Mouse (Mus musculus): ENCODE results near the gene Dgkd. TPM values are rescaled to one million over a fixed set of nuclear protein-coding genes. Genes with fewer than 3 reads are reported as not detected.

Dgkd gene
- polyA plus RNA-seq, 1 experiment = 34.0 TPM

DNA sequence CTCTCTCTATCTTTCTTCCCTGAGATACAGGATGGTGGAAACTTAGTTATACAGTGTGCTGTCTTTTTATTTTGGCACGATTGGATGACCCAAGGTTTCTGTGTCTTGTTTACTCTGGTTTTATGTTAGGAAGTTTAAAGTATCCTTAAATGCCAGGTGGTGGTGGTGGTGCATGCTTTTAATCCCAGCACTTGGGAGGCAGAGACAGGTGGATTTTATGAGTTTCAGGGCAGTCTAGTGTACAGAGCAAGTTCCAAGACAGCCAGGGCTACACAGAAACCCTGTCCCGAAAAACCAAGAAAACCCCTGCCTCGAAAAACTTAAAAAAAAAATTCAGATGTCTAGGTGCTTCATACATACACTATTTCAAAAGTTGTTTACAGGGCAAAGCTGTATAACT is 25.9 kb downstream of the Dgkd start:
- Histone ChIP-seq H3K4me1 (ENCODE audit: control insufficient read depth, insufficient read depth, low read length) (peaks cover 21% of the 10 kb centered on the region), H3K4me3 (ENCODE audit: insufficient read depth, low read length) (no peak overlapping the region), H3K27ac (ENCODE audit: insufficient read depth, low read length) (peak overlapping the region; percentile 54)
- TF ChIP-seq CTCF (IDR thresholded peaks at IDR 0.05; ENCODE audit: borderline replicate concordance, insufficient read depth, low read length) = no peak
- no peak for TF ChIP-seq POLR2A (IDR thresholded peaks at IDR 0.05; ENCODE audit: low read depth, low read length)

DNA sequence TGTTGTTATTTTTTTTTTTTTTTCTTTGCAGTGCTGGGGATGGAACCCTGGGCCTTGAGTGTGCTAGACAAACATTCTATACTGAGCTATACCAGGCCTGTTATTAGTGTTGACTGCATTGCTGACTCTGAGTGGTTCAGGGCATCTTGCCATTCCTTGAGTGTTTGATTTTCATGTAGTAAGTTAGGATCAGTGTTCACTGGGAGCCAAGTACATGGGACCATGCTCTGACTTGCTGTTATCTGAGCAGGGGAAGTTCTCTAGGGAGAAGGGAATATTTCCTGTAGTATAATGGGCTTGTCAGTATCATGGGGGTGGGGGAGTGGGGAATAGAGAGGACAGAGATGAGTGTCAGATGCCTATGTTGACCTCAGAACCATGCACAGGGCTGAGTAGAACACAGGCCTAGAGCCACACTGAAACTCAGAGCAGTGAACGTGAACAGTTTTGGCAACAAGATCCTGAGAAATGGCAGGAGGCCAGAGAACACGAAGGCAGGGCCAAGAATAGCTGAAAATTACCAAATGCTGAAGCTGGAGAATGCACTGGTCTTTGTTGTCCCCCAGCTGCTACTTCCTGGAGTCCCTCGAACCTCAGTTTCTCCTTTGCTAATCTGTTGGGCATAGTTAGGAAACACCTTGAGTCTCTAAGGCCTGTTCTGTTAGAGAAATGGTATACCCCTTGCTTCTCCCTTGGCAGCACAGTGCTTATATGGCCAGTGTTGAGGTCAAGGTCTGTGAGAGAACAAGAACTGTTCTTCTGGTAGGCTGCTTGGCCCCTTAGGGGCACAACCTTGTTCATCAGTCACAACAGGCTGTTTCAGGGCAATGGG is 26.6 kb downstream of the Dgkd start:
- Histone ChIP-seq H3K4me3 (ENCODE audit: insufficient read depth, low read length) (no peak overlapping the region), H3K4me1 (ENCODE audit: control insufficient read depth, insufficient read depth, low read length) (peaks cover 21% of the 10 kb centered on the region), H3K27ac (ENCODE audit: insufficient read depth, low read length) (peak overlapping the region; percentile 88)
- TF ChIP-seq POLR2A (IDR thresholded peaks at IDR 0.05; ENCODE audit: low read depth, low read length) (no peak), CTCF (IDR thresholded peaks at IDR 0.05; ENCODE audit: borderline replicate concordance, insufficient read depth, low read length) (no peak)

DNA sequence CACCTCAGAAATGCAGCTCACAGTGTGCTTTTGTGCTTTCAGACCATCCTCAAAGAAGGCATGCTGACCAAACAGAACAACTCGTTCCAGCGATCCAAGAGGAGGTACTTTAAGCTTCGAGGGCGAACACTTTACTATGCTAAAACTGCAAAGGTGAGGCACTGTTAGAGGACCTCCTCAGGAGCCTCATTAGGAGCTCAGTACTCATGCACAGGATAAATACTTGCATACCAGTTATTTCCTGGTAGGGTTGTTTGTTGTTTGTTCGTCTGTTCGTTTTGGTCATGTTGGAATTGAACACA is 27.2 kb downstream of the Dgkd start:
- Histone ChIP-seq H3K27ac (ENCODE audit: insufficient read depth, low read length) (peak overlapping the region; percentile 88), H3K4me3 (ENCODE audit: insufficient read depth, low read length) (no peak overlapping the region), H3K4me1 (ENCODE audit: control insufficient read depth, insufficient read depth, low read length) (peaks cover 21% of the 10 kb centered on the region)
- TF ChIP-seq CTCF (IDR thresholded peaks at IDR 0.05; ENCODE audit: borderline replicate concordance, insufficient read depth, low read length) = no peak
- TF ChIP-seq POLR2A (IDR thresholded peaks at IDR 0.05; ENCODE audit: low read depth, low read length) = no peak

DNA sequence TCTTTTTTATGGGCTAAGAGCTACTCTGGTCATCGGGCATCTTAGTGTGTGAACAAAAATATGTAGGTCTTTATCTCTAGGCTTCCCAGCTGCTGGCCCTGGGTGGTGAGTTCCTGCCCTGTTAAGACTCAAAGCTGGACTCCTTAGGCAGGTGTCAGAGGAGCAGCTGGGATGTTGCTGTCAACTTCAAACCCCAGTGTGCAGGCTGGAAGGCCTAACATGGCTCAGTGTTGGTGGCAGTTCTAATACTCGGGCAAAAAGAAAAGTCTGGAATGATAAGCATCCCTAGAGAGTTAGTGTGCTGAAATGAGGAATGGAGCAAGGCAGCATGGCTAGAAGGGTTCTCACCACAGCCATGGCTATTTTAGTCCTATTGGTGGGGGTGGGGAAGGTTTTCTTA is 27.8 kb downstream of the Dgkd start:
- Histone ChIP-seq H3K4me1 (ENCODE audit: control insufficient read depth, insufficient read depth, low read length) (peaks cover 21% of the 10 kb centered on the region), H3K27ac (ENCODE audit: insufficient read depth, low read length) (peak overlapping the region; percentile 84), H3K4me3 (ENCODE audit: insufficient read depth, low read length) (no peak overlapping the region)
- TF ChIP-seq CTCF (IDR thresholded peaks at IDR 0.05; ENCODE audit: borderline replicate concordance, insufficient read depth, low read length) (no peak), POLR2A (IDR thresholded peaks at IDR 0.05; ENCODE audit: low read depth, low read length) (no peak)

DNA sequence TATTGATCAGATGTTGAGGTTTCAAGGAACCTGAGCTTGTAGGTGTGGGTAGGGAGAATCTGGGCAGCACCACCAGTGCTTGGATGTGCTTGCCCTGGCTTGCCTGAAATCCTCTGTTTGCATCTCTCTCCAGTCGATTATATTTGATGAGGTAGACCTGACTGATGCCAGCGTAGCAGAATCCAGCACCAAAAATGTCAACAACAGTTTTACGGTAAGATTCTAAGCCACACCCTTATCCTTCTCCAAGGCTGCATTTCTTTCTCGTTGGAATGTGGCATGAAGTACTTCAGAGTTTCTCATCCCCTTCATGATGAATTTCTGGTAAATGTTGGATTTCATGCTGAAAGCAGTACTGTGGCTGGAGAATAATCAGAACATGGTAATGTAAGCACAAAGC is 28.6 kb downstream of the Dgkd start:
- no peak overlapping the region for H3K4me3 ChIP-seq (ENCODE audit: insufficient read depth, low read length)
- H3K4me1 ChIP-seq (ENCODE audit: control insufficient read depth, insufficient read depth, low read length) = peaks cover 21% of the 10 kb centered on the region
- peak overlapping the region; percentile 84 for H3K27ac ChIP-seq (ENCODE audit: insufficient read depth, low read length)
- TF ChIP-seq CTCF (IDR thresholded peaks at IDR 0.05; ENCODE audit: borderline replicate concordance, insufficient read depth, low read length) = no peak
- no peak for TF ChIP-seq POLR2A (IDR thresholded peaks at IDR 0.05; ENCODE audit: low read depth, low read length)

DNA sequence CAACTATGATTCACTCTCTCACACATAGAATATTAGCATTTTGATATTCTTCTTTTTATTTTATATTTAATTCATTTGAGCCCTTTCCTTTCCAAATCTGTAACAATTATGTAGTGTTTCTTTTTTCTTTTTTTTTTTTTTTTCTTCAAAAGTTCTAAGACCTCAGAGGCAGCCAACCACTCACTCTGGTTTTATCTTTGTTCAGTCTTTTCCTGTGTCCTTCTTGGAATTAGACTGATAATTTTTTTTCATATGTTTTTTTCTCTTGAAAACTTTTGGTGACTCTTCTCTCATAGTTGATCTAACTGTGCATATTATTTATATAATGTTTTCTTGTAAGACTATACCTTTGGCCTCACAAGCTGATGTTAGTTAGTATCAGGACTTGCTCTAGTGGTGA is 29.5 kb downstream of the Dgkd start:
- Histone ChIP-seq H3K4me1 (ENCODE audit: control insufficient read depth, insufficient read depth, low read length) (peaks cover 21% of the 10 kb centered on the region), H3K4me3 (ENCODE audit: insufficient read depth, low read length) (no peak overlapping the region), H3K27ac (ENCODE audit: insufficient read depth, low read length) (no peak overlapping the region)
- TF ChIP-seq CTCF (IDR thresholded peaks at IDR 0.05; ENCODE audit: borderline replicate concordance, insufficient read depth, low read length) (no peak), POLR2A (IDR thresholded peaks at IDR 0.05; ENCODE audit: low read depth, low read length) (no peak)

DNA sequence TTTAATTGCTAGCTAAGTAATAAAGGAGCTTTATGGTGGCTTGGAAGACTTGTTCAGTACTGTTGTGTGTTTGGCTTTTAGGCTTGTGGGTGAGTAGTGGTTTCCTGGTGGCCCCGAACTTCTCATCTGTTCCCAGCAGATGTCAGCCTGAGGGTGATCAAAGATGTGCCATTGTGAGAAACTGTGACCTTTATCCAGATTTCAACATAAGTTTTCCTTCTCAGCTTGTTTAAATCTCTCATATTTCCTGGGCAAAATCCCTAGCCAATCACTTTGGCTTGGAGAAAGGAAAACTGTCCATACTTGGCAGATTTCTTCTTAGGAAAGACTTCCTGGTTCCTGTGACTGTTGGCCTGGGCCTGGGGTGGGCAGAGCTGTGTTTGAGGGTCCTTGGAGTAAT is 37.9 kb downstream of the Dgkd start:
- Histone ChIP-seq H3K27ac (ENCODE audit: insufficient read depth, low read length) (no peak overlapping the region), H3K4me3 (ENCODE audit: insufficient read depth, low read length) (no peak overlapping the region), H3K4me1 (ENCODE audit: control insufficient read depth, insufficient read depth, low read length) (no peaks in the 10 kb centered on the region)
- TF ChIP-seq POLR2A (IDR thresholded peaks at IDR 0.05; ENCODE audit: low read depth, low read length) (no peak), CTCF (IDR thresholded peaks at IDR 0.05; ENCODE audit: borderline replicate concordance, insufficient read depth, low read length) (no peak)

DNA sequence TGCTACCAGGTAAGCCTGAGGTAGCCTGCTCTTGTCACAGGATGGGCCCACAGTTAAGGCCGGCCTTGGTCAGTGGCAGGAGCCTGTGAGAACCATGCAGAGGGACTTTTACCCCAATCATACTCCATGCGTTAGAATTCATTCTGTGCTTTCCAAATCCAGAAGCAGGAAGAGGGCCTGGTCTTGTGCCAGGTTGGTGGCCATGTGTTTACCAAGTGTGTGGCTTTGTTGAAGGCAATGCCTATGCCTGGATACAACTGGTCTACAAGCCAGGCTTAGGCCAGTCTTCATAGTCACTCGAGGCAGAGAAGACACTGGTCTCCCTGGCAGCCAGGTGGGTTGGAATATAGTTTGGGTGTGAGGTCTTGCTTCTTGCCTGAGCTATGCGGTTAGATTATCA is 38.5 kb downstream of the Dgkd start:
- TF ChIP-seq CTCF (IDR thresholded peaks at IDR 0.05; ENCODE audit: borderline replicate concordance, insufficient read depth, low read length) = no peak
- TF ChIP-seq POLR2A (IDR thresholded peaks at IDR 0.05; ENCODE audit: low read depth, low read length) = no peak
- H3K4me1 ChIP-seq (ENCODE audit: control insufficient read depth, insufficient read depth, low read length) = no peaks in the 10 kb centered on the region
- no peak overlapping the region for H3K27ac ChIP-seq (ENCODE audit: insufficient read depth, low read length)
- H3K4me3 ChIP-seq (ENCODE audit: insufficient read depth, low read length) = no peak overlapping the region

DNA sequence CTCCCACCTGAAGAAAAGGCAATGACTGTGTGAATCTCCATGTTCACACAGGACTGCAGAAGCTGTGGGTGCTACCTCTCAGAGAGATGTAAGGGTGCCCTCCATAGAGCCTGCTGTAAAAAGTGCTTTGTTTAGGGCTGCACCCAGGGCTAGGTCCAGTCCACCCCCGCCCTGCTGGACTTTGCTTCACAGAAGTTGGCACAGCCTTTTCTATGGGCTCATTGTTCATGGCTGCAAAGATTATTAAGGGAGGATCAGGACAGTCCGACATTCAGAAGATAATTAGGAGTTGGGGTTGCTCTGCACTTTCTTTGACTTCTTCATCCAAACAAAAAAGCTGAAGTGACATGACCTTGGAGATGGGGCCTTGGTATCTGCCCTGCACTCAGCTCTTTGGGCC is 39.4 kb downstream of the Dgkd start:
- Histone ChIP-seq H3K27ac (ENCODE audit: insufficient read depth, low read length) (no peak overlapping the region), H3K4me1 (ENCODE audit: control insufficient read depth, insufficient read depth, low read length) (no peaks in the 10 kb centered on the region), H3K4me3 (ENCODE audit: insufficient read depth, low read length) (no peak overlapping the region)
- TF ChIP-seq CTCF (IDR thresholded peaks at IDR 0.05; ENCODE audit: borderline replicate concordance, insufficient read depth, low read length) = no peak
- TF ChIP-seq POLR2A (IDR thresholded peaks at IDR 0.05; ENCODE audit: low read depth, low read length) = no peak

DNA sequence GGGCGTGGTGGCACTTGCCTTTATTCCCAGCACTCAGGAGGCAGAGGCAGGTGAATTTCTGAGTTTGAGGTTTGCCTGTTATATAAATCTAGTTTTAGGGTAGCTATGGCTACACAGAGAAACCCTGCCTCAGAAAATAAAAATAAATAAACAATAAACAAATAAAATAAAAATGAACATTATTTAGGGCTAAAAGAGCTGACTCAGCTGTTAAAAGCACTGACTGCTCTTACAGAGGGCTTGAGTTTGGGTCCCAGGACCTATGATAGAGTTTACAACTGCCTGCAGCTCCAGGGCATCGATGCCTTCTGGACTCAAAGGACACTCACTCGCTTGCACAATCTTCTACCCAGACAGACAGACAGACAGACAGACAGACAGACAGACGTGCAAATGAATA is 40.3 kb downstream of the Dgkd start:
- H3K4me1 ChIP-seq (ENCODE audit: control insufficient read depth, insufficient read depth, low read length) = no peaks in the 10 kb centered on the region
- TF ChIP-seq POLR2A (IDR thresholded peaks at IDR 0.05; ENCODE audit: low read depth, low read length) (no peak), CTCF (IDR thresholded peaks at IDR 0.05; ENCODE audit: borderline replicate concordance, insufficient read depth, low read length) (no peak)
- H3K27ac ChIP-seq (ENCODE audit: insufficient read depth, low read length) = no peak overlapping the region
- no peak overlapping the region for H3K4me3 ChIP-seq (ENCODE audit: insufficient read depth, low read length)
